Mouse (Mus musculus): ENCODE measurements around the gene Nek1. TPM values are rescaled to one million over a fixed set of nuclear protein-coding genes. Genes with fewer than 3 reads are reported as not detected.

Nek1 gene
- polyA plus RNA-seq, 2 experiments = 10.8 to 23.0 TPM

- no peak for TF ChIP-seq POLR2A (IDR thresholded peaks at IDR 0.05; ENCODE audit: borderline replicate concordance, extremely low read depth, insufficient read depth, insufficient read length)
- Histone ChIP-seq H3K4me1 (ENCODE audit: control insufficient read depth, insufficient read depth, low read length) (no peaks in the 10 kb centered on the region), H3K4me3 (replicated peaks; ENCODE audit: low read length) (no peak overlapping the region), H3K9me3 (ENCODE audit: control insufficient read depth, low read length) (no peaks in the 10 kb centered on the region), H3K27ac (replicated peaks; ENCODE audit: low read depth, low read length) (no peak overlapping the region), H3K36me3 (ENCODE audit: control insufficient read depth, insufficient read depth, low read length) (no peaks in the 10 kb centered on the region), H3K27me3 (ENCODE audit: control insufficient read depth, insufficient read depth, low read length) (no peaks in the 10 kb centered on the region), H3K4me2 (replicated peaks; ENCODE audit: low read depth, low read length, severe bottlenecking) (no peak overlapping the region), H3K9ac (ENCODE audit: low read depth, low read length, severe bottlenecking) (no peak overlapping the region)
- WGBS = 90% methylated on average over 5 of the region's 5 CpGs
- DNase-seq (ENCODE audit: low spot score) = no peak
- ATAC-seq (ENCODE audit: low FRiP score, low read depth) = no peak
Observed at GRCm38 (mm10) chr8:61148728-61149127, 155.7 kb downstream of the Nek1 start.

- H3K4me3 ChIP-seq (replicated peaks; ENCODE audit: low read length) = no peak overlapping the region
- ATAC-seq (ENCODE audit: low FRiP score, low read depth) = no peak
- DNase-seq (ENCODE audit: low spot score) = no peak
- H3K27ac ChIP-seq (replicated peaks; ENCODE audit: low read depth, low read length) = no peak overlapping the region
- no peak overlapping the region for H3K9ac ChIP-seq (ENCODE audit: low read depth, low read length, severe bottlenecking)
- H3K4me2 ChIP-seq (replicated peaks; ENCODE audit: low read depth, low read length, severe bottlenecking) = no peak overlapping the region
- H3K4me1 ChIP-seq (ENCODE audit: control insufficient read depth, insufficient read depth, low read length) = no peaks in the 10 kb centered on the region
- H3K36me3 ChIP-seq (ENCODE audit: control insufficient read depth, insufficient read depth, low read length) = no peaks in the 10 kb centered on the region
- H3K9me3 ChIP-seq (ENCODE audit: control insufficient read depth, low read length) = no peaks in the 10 kb centered on the region
- H3K27me3 ChIP-seq (ENCODE audit: control insufficient read depth, insufficient read depth, low read length) = no peaks in the 10 kb centered on the region
- WGBS = 67% methylated on average over 4 of the region's 4 CpGs
- no peak for TF ChIP-seq POLR2A (IDR thresholded peaks at IDR 0.05; ENCODE audit: borderline replicate concordance, extremely low read depth, insufficient read depth, insufficient read length)
Observed at GRCm38 (mm10) chr8:61150596-61150995, 157.6 kb downstream of the Nek1 start.

- 73% methylated on average over 1 of the region's 1 CpGs for WGBS
- DNase-seq (ENCODE audit: low spot score) (no peak), ATAC-seq (ENCODE audit: low FRiP score, low read depth) (no peak)
- H3K4me3 ChIP-seq (replicated peaks; ENCODE audit: low read length) = no peak overlapping the region
- H3K27ac ChIP-seq (replicated peaks; ENCODE audit: low read depth, low read length) = no peak overlapping the region
- no peak overlapping the region for H3K9ac ChIP-seq (ENCODE audit: low read depth, low read length, severe bottlenecking)
- no peaks in the 10 kb centered on the region for H3K4me1 ChIP-seq (ENCODE audit: control insufficient read depth, insufficient read depth, low read length)
- TF ChIP-seq POLR2A (IDR thresholded peaks at IDR 0.05; ENCODE audit: borderline replicate concordance, extremely low read depth, insufficient read depth, insufficient read length) = no peak
- H3K27me3 ChIP-seq (ENCODE audit: control insufficient read depth, insufficient read depth, low read length) = no peaks in the 10 kb centered on the region
- H3K9me3 ChIP-seq (ENCODE audit: control insufficient read depth, low read length) = no peaks in the 10 kb centered on the region
- H3K36me3 ChIP-seq (ENCODE audit: control insufficient read depth, insufficient read depth, low read length) = no peaks in the 10 kb centered on the region
- H3K4me2 ChIP-seq (replicated peaks; ENCODE audit: low read depth, low read length, severe bottlenecking) = no peak overlapping the region
Observed at GRCm38 (mm10) chr8:61156406-61156805, 163.4 kb downstream of the Nek1 start.

GRCm38 (mm10) chr8:61158540-61158939, 165.5 kb downstream of the Nek1 start:
- H3K4me3 ChIP-seq (replicated peaks; ENCODE audit: low read length) = no peak overlapping the region
- WGBS = 66% methylated on average over 3 of the region's 3 CpGs
- H3K9me3 ChIP-seq (ENCODE audit: control insufficient read depth, low read length) = no peaks in the 10 kb centered on the region
- no peak for DNase-seq (ENCODE audit: low spot score)
- H3K27ac ChIP-seq (replicated peaks; ENCODE audit: low read depth, low read length) = no peak overlapping the region
- no peaks in the 10 kb centered on the region for H3K27me3 ChIP-seq (ENCODE audit: control insufficient read depth, insufficient read depth, low read length)
- TF ChIP-seq POLR2A (IDR thresholded peaks at IDR 0.05; ENCODE audit: borderline replicate concordance, extremely low read depth, insufficient read depth, insufficient read length) = no peak
- no peak overlapping the region for H3K9ac ChIP-seq (ENCODE audit: low read depth, low read length, severe bottlenecking)
- ATAC-seq (ENCODE audit: low FRiP score, low read depth) = no peak
- no peaks in the 10 kb centered on the region for H3K36me3 ChIP-seq (ENCODE audit: control insufficient read depth, insufficient read depth, low read length)
- no peak overlapping the region for H3K4me2 ChIP-seq (replicated peaks; ENCODE audit: low read depth, low read length, severe bottlenecking)
- no peaks in the 10 kb centered on the region for H3K4me1 ChIP-seq (ENCODE audit: control insufficient read depth, insufficient read depth, low read length)

- no peak overlapping the region for H3K4me2 ChIP-seq (replicated peaks; ENCODE audit: low read depth, low read length, severe bottlenecking)
- no peak overlapping the region for H3K4me3 ChIP-seq (replicated peaks; ENCODE audit: low read length)
- no peak for TF ChIP-seq POLR2A (IDR thresholded peaks at IDR 0.05; ENCODE audit: borderline replicate concordance, extremely low read depth, insufficient read depth, insufficient read length)
- H3K27me3 ChIP-seq (ENCODE audit: control insufficient read depth, insufficient read depth, low read length) = no peaks in the 10 kb centered on the region
- H3K9ac ChIP-seq (ENCODE audit: low read depth, low read length, severe bottlenecking) = no peak overlapping the region
- H3K4me1 ChIP-seq (ENCODE audit: control insufficient read depth, insufficient read depth, low read length) = no peaks in the 10 kb centered on the region
- H3K9me3 ChIP-seq (ENCODE audit: control insufficient read depth, low read length) = no peaks in the 10 kb centered on the region
- no peak for ATAC-seq (ENCODE audit: low FRiP score, low read depth)
- DNase-seq (ENCODE audit: low spot score) = no peak
- H3K27ac ChIP-seq (replicated peaks; ENCODE audit: low read depth, low read length) = no peak overlapping the region
- 87% methylated on average over 6 of the region's 6 CpGs for WGBS
- H3K36me3 ChIP-seq (ENCODE audit: control insufficient read depth, insufficient read depth, low read length) = no peaks in the 10 kb centered on the region
Observed at GRCm38 (mm10) chr8:61161461-61162185, 168.6 kb downstream of the Nek1 start.
